Mouse (Mus musculus) embryo, embryonic 11 days (tissue): ENCODE measurements around the gene Tmem59l.

Experiments
- DNase-seq: peaks from one replicate; pipeline ENCODE4 v3.0.0-alpha.2; 2015

Gene Tmem59l

GRCm38 (mm10) chr8:70487993-70488796, 1.0 kb upstream of the Tmem59l start:
- DNase-seq: peak; percentile 82

- no peak for DNase-seq
These were observed 922 bp downstream of the Tmem59l start for GRCm38 (mm10) chr8:70486191-70486681.

GRCm38 (mm10) chr8:70482943-70483342, 4.2 kb downstream of the Tmem59l start:
- no peak for DNase-seq

- DNase-seq: no peak
These were observed 5.2 kb downstream of the Tmem59l start for GRCm38 (mm10) chr8:70481908-70482307.

GRCm38 (mm10) chr8:70477269-70477982, 9.7 kb downstream of the Tmem59l start:
- peak; percentile 71 for DNase-seq

- DNase-seq: peak; percentile 95
These were observed 10.6 kb downstream of the Tmem59l start, which contains the start of gene Klhl26 for GRCm38 (mm10) chr8:70476333-70477268. Gene Klhl26, minus strand, starts transcription at chr8:70476968.

- DNase-seq: no peak
These were observed 15.3 kb downstream of the Tmem59l start for GRCm38 (mm10) chr8:70471856-70472255.

- no peak for DNase-seq
These were observed 17.2 kb downstream of the Tmem59l start for GRCm38 (mm10) chr8:70469938-70470337.

GRCm38 (mm10) chr8:70469295-70469916, 17.8 kb downstream of the Tmem59l start:
- DNase-seq: no peak

- no peak for DNase-seq
These were observed 18.4 kb downstream of the Tmem59l start for GRCm38 (mm10) chr8:70468733-70469132.

GRCm38 (mm10) chr8:70467907-70468306, 19.3 kb downstream of the Tmem59l start:
- no peak for DNase-seq

- no peak for DNase-seq
These were observed 19.9 kb downstream of the Tmem59l start for GRCm38 (mm10) chr8:70467229-70467725.

GRCm38 (mm10) chr8:70466771-70467170, 20.4 kb downstream of the Tmem59l start:
- DNase-seq: no peak

- DNase-seq: no peak
These were observed 20.9 kb downstream of the Tmem59l start for GRCm38 (mm10) chr8:70466305-70466704.

- DNase-seq: no peak
These were observed 21.5 kb downstream of the Tmem59l start for GRCm38 (mm10) chr8:70465701-70466100.

- DNase-seq: no peak
These were observed 23.0 kb downstream of the Tmem59l start for GRCm38 (mm10) chr8:70464162-70464561.

GRCm38 (mm10) chr8:70463306-70463705, 23.9 kb downstream of the Tmem59l start:
- DNase-seq: no peak

GRCm38 (mm10) chr8:70462516-70462813, 24.7 kb downstream of the Tmem59l start:
- DNase-seq: no peak

GRCm38 (mm10) chr8:70461765-70462515, 25.2 kb downstream of the Tmem59l start:
- no peak for DNase-seq

GRCm38 (mm10) chr8:70460606-70461005, 26.6 kb downstream of the Tmem59l start:
- no peak for DNase-seq

- DNase-seq: no peak
These were observed 27.0 kb downstream of the Tmem59l start for GRCm38 (mm10) chr8:70460199-70460598.

GRCm38 (mm10) chr8:70459636-70460035, 27.5 kb downstream of the Tmem59l start:
- no peak for DNase-seq
